Mouse (Mus musculus) liver, embryonic 14.5 days (tissue): ENCODE results near the gene Dnmt3a. TPM values are rescaled to one million over a fixed set of nuclear protein-coding genes. Genes with fewer than 3 reads are reported as not detected.

ENCODE experiments used
- ATAC-seq: fragments of 200-750 bp; cut with Nextera tagmentation; 2 replicates; pipeline ENCODE4 v1.8.0; 2017; ENCODE audit warnings: moderate number of reproducible peaks, mild to moderate bottlenecking, moderate library complexity; ENCODE audit not compliant: insufficient read depth
- DNase-seq, 3 experiments: peaks; one replicate each; pipeline ENCODE4 v3.0.0-alpha.2; 2012 to 2013; ENCODE audit warnings: low read depth in 3 of 3, low spot score in 3 of 3
- H3K27ac ChIP-seq: fragments of 300-500 bp; sonication (generic); 2 replicates; pipeline ENCODE4 v1.5.1; 2014; ENCODE audit warnings: moderate library complexity, mild to moderate bottlenecking, control low read depth, inconsistent platforms
- H3K27me3 ChIP-seq: fragments of 300-500 bp; sonication (generic); 2 replicates; pipeline ENCODE4 v1.6.1; 2014; ENCODE audit warnings: mild to moderate bottlenecking, low read length, moderate library complexity; ENCODE audit not compliant: control insufficient read depth, insufficient read depth
- H3K36me3 ChIP-seq: fragments of 300-500 bp; sonication (generic); replicated peaks from 2 replicates; pipeline ENCODE4 v1.6.1; 2014; ENCODE audit warnings: low read depth; ENCODE audit not compliant: control insufficient read depth, insufficient read depth
- H3K4me1 ChIP-seq, 2 experiments: fragments of 200-500 bp in 1 of 2; fragments of 300-500 bp in 1 of 2; sonication (generic) in 1 of 2; replicated peaks; 2 replicates each; pipeline ENCODE4 v1.6.1; 2012 to 2014; ENCODE audit warnings: antibody characterized with exemption in 1 of 2, inconsistent platforms in 1 of 2, low read length in 1 of 2; ENCODE audit not compliant: control insufficient read depth in 2 of 2, insufficient read depth in 2 of 2
- H3K4me2 ChIP-seq: fragments of 300-500 bp; sonication (generic); 2 replicates; pipeline ENCODE4 v1.6.1; 2014; ENCODE audit warnings: low read depth, mild to moderate bottlenecking, control low read depth, moderate library complexity
- H3K4me3 ChIP-seq, 2 experiments: fragments of 200-500 bp in 1 of 2; fragments of 300-500 bp in 1 of 2; sonication (generic) in 1 of 2; 2 replicates each; pipeline ENCODE4 v1.5.1; 2012 to 2014; ENCODE audit warnings: low read depth in 2 of 2, low read length in 2 of 2, mild to moderate bottlenecking in 2 of 2, control low read depth in 1 of 2, inconsistent platforms in 1 of 2, moderate library complexity in 1 of 2; ENCODE audit not compliant: insufficient read depth in 1 of 2
- H3K9ac ChIP-seq: fragments of 300-500 bp; sonication (generic); replicated peaks from 2 replicates; pipeline ENCODE4 v1.6.1; 2014; ENCODE audit warnings: mild to moderate bottlenecking, control low read depth, moderate library complexity
- H3K9me3 ChIP-seq: fragments of 300-500 bp; sonication (generic); 2 replicates; pipeline ENCODE4 v1.6.1; 2016; ENCODE audit warnings: low read length, mixed read lengths; ENCODE audit not compliant: control insufficient read depth
- CTCF ChIP-seq: IDR thresholded peaks from 2 replicates; pipeline ENCODE4 v1.5.1; 2016; ENCODE audit warnings: antibody characterized with exemption, low read depth, control low read depth
- EP300 ChIP-seq: IDR thresholded peaks from 2 replicates; pipeline ENCODE4 v1.6.1; 2016; ENCODE audit warnings: antibody characterized with exemption, low read depth
- WGBS: fragments of 180-500 bp; shearing (Covaris S2); extraction: QIAGEN DNeasy Blood & Tissue Kit; methylation state at CpG from one replicate; pipeline ENCODE4 v1.1.7; 2014; ENCODE audit not compliant: insufficient replicate concordance; 5-methylcytosine and 5-hydroxymethylcytosine counted together
- polyA plus RNA-seq, 2 experiments: library from polyadenylated mRNA; depleted of rRNA in 1 of 2; stranded (reverse) in 1 of 2; unstranded in 1 of 2; fragments of >200 nt; fragmentation: Nextera tagmentation in 1 of 2; extraction: Ambion mirVana in 1 of 2; gene quantifications; 2 replicates each; pipeline versions ENCODE4 v1.2.1 to v1.2.3; 2012 to 2014

Gene Dnmt3a
- polyA plus RNA-seq, 2 experiments, result 5.3 to 12.8 TPM

DNA sequence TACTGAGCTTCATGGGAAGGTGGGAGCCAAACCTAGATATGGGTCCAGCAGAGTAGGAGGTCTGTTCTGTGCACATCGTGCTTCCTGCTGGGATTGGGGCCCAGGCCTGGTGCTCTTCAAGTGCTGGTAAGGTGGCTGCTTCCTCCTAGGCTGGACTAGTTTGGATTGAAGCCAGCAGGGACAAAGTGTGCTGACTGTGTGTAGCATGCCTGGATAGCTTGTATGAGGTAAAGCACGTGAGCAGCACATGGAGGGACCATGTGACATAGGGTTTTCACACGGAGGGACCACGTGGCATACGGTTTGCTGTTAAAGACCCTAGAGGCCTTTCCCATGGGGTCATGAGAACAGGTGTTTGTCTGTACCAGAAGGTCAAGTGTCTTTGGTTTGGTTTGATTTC, 38.5 kb downstream of the Dnmt3a start:
- Histone ChIP-seq H3K4me1 (no peaks in the 10 kb centered on the region), H3K9me3 (no peaks in the 10 kb centered on the region), H3K4me3 (no peak overlapping the region), H3K9ac (no peak overlapping the region), H3K36me3 (no peaks in the 10 kb centered on the region), H3K27me3 (no peaks in the 10 kb centered on the region), H3K4me2 (no peak overlapping the region), H3K27ac (no peak overlapping the region)
- DNase-seq (no peak), ATAC-seq (no peak)
- TF ChIP-seq CTCF (no peak), EP300 (no peak)
- WGBS, result 81% methylated on average over 5 of the region's 5 CpGs

DNA sequence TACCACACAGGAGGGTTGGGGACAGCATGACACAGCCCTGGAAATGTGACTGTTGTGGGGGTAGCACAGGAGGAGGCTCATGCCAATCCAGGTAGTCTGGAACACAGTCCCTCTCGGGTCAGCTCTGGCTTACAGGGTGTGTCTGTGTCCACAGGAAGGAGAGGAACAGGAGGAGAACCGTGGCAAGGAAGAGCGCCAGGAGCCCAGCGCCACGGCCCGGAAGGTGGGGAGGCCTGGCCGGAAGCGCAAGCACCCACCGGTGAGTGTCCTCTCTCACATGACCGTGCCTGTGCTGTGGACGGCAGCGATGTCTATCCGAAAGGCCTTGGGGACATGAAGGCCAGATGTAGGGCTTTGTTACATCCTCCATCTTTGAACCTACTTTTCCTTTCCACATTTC, 43.7 kb downstream of the Dnmt3a start:
- no peak overlapping the region for H3K27ac ChIP-seq
- no peak overlapping the region for H3K9ac ChIP-seq
- H3K4me3 ChIP-seq, result no peak overlapping the region
- DNase-seq (no peak), ATAC-seq (no peak)
- H3K36me3 ChIP-seq, result no peaks in the 10 kb centered on the region
- H3K27me3 ChIP-seq, result no peaks in the 10 kb centered on the region
- 0 out of 4 replicates have a peak, but pooled peaks cover 0 to 2% of the 10 kb centered on the region in 2 experiments for H3K4me1 ChIP-seq
- 77% methylated on average over 13 of the region's 13 CpGs for whole genome bisulfite sequencing
- TF ChIP-seq CTCF (no peak), EP300 (no peak)
- no peak overlapping the region for H3K4me2 ChIP-seq
- no peaks in the 10 kb centered on the region for H3K9me3 ChIP-seq

DNA sequence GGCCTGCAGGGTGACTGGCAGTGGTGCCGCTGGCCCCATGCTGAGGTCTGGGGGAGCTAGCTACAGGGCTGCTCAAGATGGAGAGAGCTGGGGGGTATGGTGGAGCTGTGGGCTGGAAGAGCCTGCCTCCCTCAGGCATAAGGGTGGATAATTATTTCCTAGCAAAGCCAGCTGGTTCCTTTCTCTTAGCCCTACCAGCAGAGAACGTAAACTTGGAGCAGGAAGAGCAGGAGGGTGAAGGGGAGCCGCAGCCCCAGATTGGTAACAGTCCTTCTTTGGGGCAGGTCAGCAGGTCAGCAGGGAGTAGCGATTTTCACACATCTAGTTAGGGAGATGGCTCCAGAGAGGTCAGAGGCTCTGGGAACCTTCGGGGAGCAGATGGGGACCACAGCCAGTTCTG, 44.4 kb downstream of the Dnmt3a start:
- H3K27me3 ChIP-seq, result no peaks in the 10 kb centered on the region
- no peak for DNase-seq
- WGBS, result 71% methylated on average over 5 of the region's 5 CpGs
- no peak overlapping the region for H3K4me2 ChIP-seq
- ATAC-seq, result no peak
- H3K9ac ChIP-seq, result no peak overlapping the region
- no peak for TF ChIP-seq EP300
- no peak for TF ChIP-seq CTCF
- H3K36me3 ChIP-seq, result no peaks in the 10 kb centered on the region
- H3K4me3 ChIP-seq, result no peak overlapping the region
- no peaks in the 10 kb centered on the region for H3K9me3 ChIP-seq
- no peak overlapping the region for H3K27ac ChIP-seq
- peaks cover 0 to 6% of the 10 kb centered on the region in 2 experiments; a peak in 1 of 4 replicates for H3K4me1 ChIP-seq

DNA sequence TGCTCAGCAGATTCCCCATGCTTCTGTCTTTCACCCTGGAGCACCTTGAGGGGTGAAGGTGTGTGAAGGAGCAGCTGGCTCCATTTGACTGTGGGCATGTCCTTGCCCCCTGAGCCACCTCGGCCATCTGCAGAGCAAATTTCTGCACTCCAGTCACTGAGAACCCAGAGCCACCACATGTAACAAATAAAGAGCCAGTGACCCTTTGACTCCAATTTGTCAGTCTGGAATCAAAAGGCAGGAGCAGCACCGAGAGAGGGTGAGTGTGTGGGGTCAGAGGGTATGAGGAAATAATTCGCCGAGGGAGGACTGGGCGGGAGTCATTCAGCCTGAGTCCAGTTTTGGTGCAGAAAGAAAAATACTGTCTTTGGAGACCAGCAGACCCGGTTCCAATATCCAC, 44.9 kb downstream of the Dnmt3a start:
- peaks cover 0 to 9% of the 10 kb centered on the region in 2 experiments; a peak in 3 of 4 replicates for H3K4me1 ChIP-seq
- ATAC-seq (no peak), DNase-seq (no peak)
- whole genome bisulfite sequencing, result 57% methylated on average over 6 of the region's 6 CpGs
- no peak overlapping the region for H3K4me2 ChIP-seq
- no peak overlapping the region for H3K4me3 ChIP-seq
- no peaks in the 10 kb centered on the region for H3K36me3 ChIP-seq
- H3K9ac ChIP-seq, result no peak overlapping the region
- H3K27me3 ChIP-seq, result no peaks in the 10 kb centered on the region
- H3K9me3 ChIP-seq, result no peaks in the 10 kb centered on the region
- no peak for TF ChIP-seq EP300
- TF ChIP-seq CTCF, result no peak
- no peak overlapping the region for H3K27ac ChIP-seq

DNA sequence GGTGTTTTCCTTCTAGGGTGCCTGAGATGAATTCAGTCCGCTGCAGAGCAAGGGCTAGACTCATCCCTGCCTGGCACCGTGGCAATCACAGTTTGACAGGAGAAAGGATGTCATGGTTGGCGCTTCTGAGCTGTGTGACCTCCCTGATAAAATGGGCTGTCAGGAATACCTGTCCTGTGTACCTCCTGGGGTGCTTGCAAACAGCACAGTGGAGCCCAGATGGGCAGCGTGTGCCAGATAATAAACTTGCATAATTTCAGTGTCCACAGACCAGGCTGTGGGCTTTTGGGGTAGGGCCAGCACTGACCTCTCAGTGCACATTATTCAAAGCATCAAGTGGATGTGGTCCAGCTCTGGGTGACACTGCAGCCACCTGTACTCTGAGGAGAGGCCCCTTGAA, 45.4 kb downstream of the Dnmt3a start:
- no peak for DNase-seq
- Histone ChIP-seq H3K9ac (no peak overlapping the region), H3K4me3 (no peak overlapping the region), H3K4me1 (peaks cover 0 to 13% of the 10 kb centered on the region in 2 experiments; a peak in 3 of 4 replicates), H3K27me3 (no peaks in the 10 kb centered on the region), H3K27ac (no peak overlapping the region), H3K4me2 (no peak overlapping the region), H3K9me3 (no peaks in the 10 kb centered on the region), H3K36me3 (no peaks in the 10 kb centered on the region)
- TF ChIP-seq EP300 (no peak), CTCF (no peak)
- WGBS, result 69% methylated on average over 4 of the region's 4 CpGs
- ATAC-seq, result no peak
